Mouse (Mus musculus) inflammation-experienced regulatory T-cells, adult 6 months (primary cell): ENCODE data around the gene Stk39. TPM values are rescaled to one million over a fixed set of nuclear protein-coding genes. Genes with fewer than 3 reads are reported as not detected.
"Not testable (repeated sequence)": the region's sequence is repeated elsewhere in the genome, so short reads cannot be mapped to it uniquely, and the experiment has no call there.

Experiments
- ATAC-seq: one replicate; pipeline ENCODE4 v1.8.0; 2017
- polyA plus RNA-seq, 3 experiments: library from polyadenylated mRNA; unstranded; fragments of 100-300 nt; shearing (Covaris generic); gene quantifications; one replicate each; pipeline ENCODE4 v1.2.1; 2017

The Stk39 gene
- polyA plus RNA-seq, 3 experiments from 2014 or later, result 18.2 to 26.0 (median 18.6) TPM

DNA sequence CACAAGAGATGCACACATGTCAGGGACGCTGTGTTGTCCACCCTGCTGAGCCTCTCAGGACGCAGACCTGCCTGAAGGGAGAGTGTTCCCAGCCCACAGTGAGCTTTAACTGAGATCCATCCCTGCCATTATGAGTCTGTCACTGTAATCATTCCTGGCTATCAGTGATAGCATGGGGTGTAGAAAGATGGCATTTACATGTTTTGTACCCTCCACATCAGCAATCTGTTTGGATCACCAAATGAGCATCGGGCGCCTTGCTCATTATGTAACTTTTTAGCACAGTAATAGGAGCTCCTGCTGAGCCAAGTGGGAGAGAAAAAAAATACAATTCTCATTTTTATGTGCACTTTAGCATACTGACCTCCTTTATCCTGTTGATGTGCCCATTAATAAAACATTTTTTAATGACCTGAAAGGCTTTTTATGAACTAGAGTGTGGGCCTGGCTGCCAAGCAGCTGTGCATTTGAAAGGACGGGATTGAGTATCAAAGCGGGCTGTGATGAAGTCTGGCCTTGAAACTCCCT is 189.0 kb downstream of the Stk39 start:
- no peak for ATAC-seq

DNA sequence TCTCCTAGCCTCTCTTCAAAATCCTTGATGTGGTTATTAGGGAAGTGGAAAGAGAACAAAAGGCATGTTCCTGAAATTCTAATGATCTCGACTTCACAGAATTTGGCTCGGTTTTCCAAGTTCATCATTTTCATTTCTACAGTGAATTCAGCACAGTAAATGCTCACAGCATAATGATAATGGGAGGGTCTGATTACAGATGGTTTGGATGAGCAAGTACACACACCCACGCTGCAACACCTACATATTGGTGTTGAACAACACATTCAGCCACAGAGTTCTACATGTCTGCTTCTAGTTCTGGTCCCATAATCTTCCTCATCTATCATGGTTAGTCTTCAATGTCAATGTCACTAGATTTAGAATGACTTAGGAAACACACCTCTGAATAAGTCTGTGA is 190.5 kb downstream of the Stk39 start:
- no peak for ATAC-seq

DNA sequence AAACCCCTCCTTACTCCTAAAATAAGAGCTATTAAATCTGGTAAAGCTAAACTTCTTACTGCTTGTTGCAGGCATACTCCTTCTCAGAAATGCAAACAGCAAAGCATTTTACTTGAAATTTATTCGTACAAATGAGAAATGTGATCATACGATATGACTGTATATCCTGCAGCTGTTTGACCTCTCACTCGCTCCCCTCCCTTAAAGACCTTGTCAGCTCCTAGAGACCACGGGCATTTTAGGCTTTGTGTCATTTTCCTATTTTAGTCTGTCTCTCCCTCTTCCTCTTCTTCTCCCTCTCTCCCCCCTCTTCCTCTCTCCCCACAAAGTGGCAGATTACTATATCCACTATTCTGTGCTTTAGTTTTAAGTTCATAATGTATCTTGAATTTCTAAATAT is 200.8 kb downstream of the Stk39 start:
- ATAC-seq, result no peak

DNA sequence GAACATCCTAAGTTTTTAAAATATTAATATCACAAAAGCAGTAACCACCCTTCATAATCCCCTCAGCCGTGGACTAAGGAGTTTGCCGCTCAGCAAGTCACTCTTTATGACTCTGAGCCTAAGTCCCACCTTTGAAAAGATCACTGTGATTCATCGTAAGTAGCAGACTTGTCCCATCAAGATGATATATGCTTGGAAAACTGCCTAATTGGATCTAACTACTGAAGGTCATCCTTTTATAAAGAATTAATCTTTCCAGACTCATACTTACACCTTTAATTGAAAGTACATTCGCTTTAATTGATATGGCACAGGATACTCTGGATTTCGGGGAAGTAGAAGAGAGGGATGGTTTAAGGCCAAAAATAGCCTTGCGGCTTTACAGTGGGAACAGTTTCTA is 201.2 kb downstream of the Stk39 start:
- ATAC-seq, result no peak

DNA sequence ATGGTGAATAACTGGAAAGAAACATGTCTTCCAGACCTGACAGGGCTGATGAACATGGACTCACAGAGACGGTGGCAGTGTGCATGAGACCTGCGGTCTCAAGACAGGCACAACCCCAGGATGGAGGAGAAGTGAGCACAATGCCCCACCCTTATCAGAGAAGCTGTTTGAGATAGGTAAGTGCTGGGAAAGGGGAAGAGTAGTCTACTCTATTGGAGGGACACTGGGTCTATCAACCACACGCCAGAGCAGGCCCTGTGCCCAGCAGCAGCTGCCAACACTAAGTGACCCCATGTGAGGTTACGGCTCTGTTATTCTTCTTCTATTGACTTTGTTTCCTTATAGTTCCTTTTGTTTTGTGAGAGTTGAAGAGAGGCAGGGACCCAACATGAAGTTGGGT is 202.4 kb downstream of the Stk39 start:
- no peak for ATAC-seq

DNA sequence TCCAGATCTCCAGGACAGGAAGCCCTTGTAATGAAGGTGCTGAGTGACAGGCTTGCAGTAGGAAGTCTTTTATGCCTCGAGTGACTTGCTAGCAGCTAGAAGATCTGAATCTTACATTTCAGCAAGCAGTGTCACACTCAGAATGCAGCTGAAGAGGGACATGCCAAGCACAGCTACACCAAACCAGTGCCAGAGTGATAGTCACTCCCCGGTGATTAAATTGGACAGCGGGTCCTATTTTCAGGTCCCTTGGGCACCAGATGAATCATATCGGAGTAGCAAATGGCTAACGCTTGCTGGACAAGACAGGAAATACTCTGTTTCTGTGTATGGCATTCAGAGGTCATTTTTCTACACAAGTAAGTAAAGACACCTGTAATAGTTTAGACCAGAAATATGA is 207.2 kb downstream of the Stk39 start:
- no peak for ATAC-seq

DNA sequence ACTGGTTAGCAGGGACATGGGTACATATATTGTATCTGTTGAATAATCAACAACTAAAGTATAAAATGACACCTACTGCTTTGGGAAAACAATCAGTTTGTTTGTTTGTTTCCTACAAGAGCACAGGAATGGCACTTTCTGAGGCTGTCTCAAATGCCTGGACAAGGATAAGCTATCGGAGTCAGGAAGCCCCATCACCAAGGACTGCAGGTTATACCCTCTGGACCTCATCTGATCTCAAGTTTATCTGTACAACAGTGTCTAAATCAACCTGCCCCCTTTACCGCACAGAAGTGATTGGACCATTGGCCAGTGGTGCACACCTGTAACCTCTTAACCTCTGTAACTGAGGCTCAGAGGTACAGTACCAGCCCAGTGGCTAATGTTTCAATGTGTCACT is 211.2 kb downstream of the Stk39 start:
- ATAC-seq, result no peak

DNA sequence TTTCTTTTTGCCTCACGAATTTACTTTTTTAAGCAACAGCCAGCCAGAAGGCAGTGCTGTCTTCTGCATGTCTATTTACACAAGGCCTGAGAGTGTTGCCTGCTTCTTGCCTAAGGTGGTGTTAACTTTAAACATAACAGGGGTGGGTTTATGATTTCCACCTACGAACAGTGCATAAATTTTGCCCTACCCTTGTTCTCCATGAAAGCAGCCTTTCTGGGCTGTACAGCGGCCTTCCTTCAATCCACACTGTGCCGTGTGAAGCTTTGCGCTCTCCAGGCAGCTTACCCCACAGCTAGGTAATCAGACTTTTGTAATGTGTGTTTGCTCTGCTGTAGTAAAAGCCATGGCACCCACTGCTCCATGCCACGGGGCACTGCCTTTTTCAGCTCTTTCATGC is 214.5 kb downstream of the Stk39 start:
- no peak for ATAC-seq

DNA sequence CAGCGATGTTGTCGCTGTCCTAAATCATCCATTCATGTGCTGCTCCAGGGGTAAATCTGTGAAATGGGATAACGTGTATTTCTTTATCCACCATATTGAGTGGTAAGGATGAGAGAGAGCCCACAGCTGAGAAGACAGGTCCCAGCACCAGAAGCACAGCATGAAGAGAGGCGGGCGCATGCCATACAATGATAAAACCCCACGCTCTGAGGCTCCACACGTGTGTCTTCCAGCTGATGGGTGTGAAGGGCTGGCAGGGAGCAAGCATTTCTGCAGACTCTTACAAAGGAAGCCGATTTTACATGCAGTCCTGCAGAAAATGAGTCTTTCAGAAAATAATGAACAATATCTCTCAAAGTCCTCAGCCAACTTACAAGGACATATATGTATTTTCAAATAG is 215.6 kb downstream of the Stk39 start:
- no peak for ATAC-seq

DNA sequence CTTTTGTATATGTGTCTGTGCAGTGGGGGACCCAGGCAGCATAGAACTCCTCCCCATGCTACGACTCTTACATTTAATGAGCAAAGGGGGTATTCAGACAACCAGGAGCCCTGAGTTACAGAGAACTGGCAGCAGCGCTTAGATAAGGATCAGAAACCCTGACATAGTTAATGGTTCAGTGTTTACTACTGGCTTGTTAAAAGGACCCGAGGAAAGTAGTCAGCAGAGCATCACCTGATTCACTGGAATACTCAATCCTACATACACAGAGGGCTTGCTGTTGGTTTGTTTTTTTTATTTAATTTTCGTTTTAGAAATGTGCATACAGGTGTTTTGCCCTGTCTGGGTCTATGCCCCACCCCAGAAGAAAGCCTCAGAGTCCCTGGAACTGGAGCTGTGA is 217.3 kb downstream of the Stk39 start:
- no peak for ATAC-seq

DNA sequence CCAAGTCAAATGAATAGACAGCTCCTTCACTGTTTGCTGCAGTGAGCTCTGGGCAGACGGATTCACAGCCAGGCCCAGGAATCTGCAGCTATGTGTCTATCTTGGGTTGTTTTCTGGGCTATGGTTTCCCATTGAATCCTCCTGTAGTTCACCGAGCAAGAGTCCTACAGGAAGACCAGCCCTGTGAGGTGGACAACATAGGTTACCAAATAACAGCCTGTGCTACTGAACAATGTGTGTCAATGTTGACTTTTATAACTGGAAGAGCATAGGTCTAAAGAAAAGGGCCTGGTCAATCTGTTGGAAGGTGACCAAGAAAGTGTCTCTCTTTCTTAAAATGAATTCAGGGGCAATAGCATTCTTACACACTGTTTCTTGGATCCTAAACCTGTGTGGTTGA is 218.8 kb downstream of the Stk39 start:
- no peak for ATAC-seq

DNA sequence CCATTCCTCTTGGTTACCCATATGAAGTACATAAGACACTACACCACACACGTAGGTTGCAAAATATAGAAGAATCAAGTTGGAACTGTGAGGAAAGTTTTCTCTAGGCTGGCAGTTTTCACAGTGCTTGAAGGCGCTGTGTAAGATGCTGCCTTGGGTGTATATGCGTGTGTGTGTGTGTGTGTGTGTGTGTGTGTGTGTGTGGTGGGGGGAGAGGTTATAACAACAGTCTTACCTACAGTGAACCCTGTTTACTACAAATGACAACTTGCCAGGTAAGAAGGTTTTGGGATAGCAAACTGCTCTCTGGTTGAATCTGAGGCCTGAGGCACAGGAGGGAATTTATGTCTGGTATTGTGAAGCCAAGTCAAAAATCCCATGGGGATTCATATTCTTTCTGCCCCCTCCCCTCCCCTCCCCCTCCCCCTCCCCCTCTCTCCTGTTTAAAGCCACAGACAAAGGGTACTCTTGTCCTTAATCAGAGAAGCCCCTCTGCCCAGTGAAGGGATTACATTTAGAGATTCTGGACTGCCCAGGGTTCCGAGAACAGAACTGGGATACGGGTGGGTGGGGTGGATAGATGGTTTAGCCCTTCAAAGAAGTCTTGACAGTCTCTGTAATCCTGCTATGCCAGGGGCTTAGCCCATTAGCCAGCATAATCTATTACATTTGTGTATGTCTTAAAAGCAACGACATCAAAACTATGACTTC is 219.9 kb downstream of the Stk39 start:
- no peak for ATAC-seq

DNA sequence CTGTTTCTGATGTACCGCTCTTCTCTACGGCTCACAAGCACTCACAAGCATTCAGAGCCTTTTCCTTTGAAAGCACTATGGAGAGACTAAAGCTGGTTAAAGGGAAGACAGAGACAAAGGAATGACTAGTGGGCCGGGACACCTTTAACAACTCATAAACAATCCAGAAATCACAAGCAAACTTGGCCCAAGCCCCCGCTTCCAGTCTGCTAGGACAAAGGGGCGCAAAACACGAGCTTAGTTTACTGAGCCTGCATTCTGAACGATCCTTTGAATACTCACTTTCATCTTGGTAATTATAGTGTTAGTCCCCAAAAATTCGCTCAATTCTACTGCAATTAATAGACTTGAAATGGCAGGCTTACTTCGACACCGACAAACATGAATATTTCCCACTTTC is 221.2 kb downstream of the Stk39 start:
- ATAC-seq, result no peak

DNA sequence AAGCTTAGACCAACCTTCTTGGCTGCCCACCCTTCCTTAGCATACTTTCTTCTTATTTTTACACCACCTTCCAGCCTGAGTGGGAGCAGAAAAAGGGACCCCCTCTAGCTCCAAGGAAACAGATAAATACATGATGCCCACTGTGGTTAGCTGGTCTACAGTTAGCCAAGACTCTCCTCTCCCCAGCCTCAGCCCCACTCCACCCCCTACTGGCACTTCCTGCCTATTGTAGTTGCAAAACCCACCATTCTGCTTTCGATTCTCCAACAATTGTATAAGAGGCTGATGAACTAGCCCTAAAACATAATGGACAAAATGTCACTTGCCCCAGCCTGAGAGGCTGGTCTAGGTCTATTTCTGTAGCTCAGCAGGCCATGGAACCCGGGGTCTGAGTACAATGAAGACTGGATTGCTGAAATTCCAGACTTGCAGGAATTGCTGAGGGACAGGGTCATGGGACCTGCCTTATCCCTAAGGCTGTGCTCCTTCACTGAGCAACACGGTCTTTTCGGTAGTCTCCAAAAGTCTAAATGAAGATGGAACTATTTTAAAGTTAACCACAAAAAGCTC is 222.1 kb downstream of the Stk39 start:
- ATAC-seq, result no peak

DNA sequence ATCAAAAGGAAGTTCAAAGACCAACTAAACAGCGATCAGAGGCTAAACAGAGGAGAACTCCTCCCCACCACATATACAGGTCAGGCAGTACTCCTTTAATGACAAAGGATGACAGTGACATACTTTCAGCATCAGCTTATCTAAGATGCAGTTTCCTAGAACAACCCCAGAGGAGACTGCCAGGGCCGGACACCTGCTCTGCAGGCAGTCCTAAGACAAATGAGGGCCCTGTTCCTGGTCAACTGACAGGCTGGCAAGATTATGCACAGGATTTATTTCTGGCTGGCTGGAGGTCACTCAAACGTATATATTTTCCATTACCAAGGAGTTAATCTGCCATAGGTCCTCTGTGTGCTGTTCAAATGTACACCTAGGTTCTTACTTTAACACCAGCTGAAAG is 225.8 kb downstream of the Stk39 start:
- ATAC-seq, result no peak

DNA sequence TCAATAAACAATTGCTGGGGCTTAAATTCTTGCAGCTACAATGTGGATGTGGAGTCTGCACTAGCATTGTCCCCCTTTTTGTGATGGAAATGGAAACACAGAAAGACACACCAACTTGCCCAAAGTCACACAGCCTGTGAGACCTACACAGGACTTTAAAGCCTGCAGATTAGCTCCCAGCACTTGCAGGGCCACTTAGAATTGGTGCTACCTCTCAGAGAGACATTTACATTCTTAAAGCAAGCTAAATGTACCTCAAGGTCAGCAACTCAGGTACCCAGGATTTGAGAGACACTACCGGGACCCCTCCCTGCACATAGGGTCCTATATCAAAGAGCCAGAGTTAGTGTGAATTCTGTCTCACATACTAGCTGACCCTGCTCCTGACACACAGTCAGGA is 227.5 kb downstream of the Stk39 start:
- no peak for ATAC-seq

DNA sequence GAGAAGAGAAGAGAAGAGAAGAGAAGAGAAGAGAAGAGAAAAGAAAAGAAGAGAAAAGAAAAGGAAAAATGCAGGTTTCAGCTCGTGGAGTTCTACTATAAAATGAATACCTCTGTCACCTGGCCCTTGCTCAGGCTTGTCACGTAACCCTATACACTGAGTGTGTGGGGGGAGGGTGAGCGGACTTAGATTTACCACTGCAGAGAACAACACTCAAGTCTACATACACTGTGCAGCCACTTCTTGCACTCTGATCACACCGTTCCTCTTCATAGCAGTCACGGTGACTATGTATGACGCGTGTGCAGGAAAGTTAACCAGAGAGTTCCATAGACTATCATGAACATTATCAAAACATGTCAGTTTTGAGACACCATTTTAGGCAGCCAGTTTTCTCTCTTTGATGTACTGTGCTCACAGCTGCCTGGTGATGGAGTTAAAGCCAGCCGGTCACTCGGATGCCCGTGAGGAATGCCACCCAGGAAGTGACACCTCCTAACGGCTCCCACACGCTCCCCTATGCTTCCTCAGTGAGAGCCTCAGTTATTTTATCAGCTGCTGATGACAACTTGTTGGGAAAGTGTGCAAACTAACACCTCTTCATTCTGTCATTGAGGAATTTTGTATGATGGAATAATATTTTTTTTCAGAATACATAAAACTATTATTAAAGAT is 228.1 kb downstream of the Stk39 start:
- ATAC-seq, result no peak

DNA sequence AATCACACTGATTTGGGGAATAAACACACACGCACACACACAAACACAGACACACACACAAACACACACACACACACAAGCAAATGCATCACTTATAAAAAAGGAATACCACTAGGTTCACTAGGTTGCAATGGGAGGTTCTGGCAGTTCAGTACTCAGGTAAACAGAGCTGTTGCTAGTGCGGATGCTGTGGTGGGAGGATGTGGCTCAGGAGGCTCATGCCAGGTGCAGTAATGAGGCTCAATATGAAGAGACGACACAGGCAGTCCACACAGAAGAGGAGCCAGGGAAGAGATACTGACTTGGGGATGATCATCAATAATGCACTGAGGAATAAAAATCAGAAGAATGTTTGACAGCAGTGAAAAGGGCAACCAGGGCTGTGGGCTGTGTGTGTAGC is 228.8 kb downstream of the Stk39 start:
- ATAC-seq, result peak; percentile 87

DNA sequence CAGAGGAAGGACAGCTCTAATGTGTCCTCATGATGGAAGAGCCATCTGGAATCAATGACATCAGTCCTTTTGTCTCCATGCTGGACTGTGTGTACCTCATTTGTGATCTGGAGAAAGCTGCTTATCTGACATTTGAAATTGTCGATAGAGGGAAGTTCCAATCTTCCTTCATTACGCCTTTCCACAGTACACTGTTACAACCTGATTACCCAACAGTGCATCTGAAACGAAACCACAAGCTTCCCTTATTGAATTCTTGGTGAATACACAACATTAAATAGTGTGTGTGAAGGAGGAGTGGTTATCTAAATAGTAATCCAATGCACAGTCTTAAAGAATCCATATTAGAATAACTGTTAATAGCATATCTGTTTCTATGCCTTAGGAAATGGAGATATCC is 230.0 kb downstream of the Stk39 start:
- ATAC-seq, result no peak

DNA sequence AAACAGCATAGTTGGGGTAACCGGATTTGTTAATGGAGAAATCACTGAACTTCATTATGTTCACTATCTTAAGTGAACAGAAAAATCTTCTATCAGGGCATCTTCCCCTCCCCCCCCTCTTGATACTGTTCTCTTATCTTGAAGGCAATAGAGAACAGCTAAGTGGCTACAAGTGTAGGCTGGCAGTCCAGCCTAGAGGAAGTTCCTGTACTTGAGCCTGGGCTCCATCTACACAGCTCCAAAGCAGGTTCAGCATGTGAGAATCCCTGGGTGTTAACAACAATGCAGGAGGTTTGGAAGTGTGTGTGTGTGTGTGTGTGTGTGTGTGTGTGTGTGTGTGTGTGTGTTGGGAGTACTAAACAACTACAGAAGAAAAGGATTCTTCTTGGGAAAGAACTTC is 230.4 kb downstream of the Stk39 start:
- no peak for ATAC-seq

DNA sequence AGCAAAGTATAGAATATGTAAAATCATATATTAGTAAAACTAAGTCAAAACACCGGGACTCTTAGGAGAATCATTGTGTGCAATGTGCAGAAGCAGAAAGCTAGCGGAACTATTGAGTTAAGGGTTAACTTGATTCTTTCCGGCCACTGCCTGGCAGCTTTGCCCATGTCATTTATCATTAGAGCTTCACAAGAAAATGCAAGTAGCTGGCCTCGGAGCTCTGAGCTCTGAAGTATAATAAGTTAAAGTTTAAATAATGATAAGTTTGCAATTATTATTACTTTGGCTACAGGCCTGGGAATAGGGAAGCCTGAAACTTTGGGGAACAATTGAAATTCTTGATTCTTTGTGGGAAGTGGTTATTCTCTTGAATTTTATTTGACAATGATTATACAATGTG is 232.7 kb downstream of the Stk39 start:
- not testable (repeated sequence) for ATAC-seq

DNA sequence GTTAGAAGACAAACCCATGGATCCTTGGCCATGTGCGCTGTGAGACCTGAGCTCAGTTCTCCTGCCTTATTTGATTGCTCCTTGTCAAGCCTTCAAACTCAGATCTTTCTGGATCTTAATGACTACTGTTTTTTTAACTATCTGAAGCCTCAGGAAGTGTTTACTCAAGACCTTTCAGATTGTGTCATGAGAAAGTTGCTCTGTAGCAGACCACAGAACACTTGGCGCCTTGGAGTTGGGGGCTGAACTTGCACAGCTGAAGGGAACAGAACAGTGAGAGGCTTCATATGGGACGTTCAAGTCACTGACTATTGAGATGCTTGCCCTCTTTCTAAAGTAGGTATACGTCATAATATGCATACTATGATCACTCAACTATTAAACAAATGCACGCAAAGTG is 239.1 kb downstream of the Stk39 start:
- ATAC-seq, result no peak

DNA sequence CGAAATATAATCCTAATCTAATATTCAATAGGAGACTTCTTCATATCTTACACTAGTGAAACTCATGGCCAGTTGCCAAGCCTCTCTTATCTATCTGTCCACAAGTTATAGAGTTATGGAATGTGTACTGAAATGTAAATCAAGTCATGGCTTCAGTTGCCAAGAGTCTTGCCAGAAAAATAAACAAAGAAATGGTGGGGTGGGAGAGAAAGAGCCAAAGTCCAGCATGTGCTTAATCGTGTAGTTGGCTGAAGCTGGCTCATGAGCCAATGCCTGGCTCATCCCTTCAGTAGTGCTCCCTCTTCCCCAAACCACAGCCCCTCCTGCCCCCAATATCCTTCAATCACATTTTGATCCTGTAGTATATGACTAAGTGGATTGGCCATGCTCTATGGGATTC is 242.2 kb downstream of the Stk39 start:
- ATAC-seq, result no peak

DNA sequence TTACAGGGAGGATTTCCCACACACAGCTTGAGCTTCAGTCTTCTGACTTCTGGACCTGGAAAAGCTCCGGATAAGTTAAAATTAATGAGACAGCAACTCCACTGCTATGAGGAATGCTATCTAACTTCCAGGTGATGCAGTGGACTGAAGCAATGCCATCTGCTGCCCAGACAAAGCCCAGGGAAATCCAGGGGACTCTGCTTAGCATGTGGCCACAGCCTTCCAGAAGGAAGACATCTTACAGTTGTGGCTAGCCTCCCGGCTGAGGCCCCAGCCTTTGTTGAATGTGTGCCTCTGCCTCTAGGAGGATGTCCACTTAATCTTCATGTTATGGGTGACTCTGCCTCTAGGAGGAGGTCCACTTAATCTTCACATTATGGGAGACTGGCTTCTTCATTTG is 243.0 kb downstream of the Stk39 start:
- ATAC-seq, result no peak
